Mouse (Mus musculus): ENCODE results near the gene Pdzd3. TPM values are rescaled to one million over a fixed set of nuclear protein-coding genes. Genes with fewer than 3 reads are reported as not detected.
"Not testable (repeated sequence)": the region's sequence is repeated elsewhere in the genome, so short reads cannot be mapped to it uniquely, and the experiment has no call there.

Pdzd3 gene
- under 1 TPM; 0.99 to 1.00 TPM for total RNA-seq (2021)
- long read RNA-seq, experiment 1, partial matches to known transcripts = 3 of 4 reads
- long read RNA-seq, experiment 1, other reads (novel, unspliced or antisense) = 1 of 4 reads
- long read RNA-seq, experiment 2, partial matches to known transcripts = 2 of 2 reads
- long read RNA-seq, experiment 2, other reads (novel, unspliced or antisense) = 0 of 2 reads

GRCm38 (mm10) chr9:44251314-44251713, at the start of gene Pdzd3:
TSS of gene Pdzd3 (minus strand) at chr9:44251471.
- no peak for DNase-seq

DNA sequence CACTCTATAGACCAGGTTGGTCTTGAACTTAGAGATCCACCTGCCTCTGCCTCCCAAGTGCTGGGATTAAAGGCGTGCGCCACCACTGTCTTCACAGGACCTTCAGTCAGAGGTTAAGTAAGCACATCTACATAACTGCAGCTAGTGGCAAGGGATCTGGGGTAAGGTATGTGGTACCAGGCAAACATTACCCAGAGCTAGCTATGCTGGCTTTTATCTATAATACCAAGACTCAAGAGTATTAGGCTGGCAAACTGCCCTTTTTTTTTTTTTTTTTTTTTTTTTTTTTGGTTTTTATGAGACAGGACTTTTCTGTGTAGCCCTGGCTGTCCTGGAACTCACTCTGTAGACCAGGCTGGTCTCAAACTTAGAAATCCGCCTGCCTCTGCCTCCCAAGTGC, 48.7 kb upstream of the Pdzd3 start:
- DNase-seq = not testable (repeated sequence)

GRCm38 (mm10) chr9:44292490-44292889, 41.2 kb upstream of the Pdzd3 start:
- no peak for DNase-seq

DNA sequence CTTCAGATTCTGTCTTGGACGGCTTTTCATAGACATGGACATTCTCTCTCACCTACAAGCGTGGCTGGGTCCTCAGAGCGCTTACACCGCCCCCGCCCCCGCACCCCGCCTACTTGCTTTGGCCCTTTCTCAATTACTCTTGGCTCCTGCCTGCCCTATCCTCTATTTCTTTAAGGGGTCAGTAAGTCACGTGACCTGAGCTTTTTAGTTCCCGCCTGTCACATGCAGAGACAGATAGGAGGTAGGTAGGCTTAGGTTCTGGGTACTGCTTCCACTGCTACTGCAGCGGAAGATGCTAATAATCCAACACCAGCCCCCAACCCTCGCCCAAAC, 37.7 kb upstream of the Pdzd3 start:
- DNase-seq = no peak

DNA sequence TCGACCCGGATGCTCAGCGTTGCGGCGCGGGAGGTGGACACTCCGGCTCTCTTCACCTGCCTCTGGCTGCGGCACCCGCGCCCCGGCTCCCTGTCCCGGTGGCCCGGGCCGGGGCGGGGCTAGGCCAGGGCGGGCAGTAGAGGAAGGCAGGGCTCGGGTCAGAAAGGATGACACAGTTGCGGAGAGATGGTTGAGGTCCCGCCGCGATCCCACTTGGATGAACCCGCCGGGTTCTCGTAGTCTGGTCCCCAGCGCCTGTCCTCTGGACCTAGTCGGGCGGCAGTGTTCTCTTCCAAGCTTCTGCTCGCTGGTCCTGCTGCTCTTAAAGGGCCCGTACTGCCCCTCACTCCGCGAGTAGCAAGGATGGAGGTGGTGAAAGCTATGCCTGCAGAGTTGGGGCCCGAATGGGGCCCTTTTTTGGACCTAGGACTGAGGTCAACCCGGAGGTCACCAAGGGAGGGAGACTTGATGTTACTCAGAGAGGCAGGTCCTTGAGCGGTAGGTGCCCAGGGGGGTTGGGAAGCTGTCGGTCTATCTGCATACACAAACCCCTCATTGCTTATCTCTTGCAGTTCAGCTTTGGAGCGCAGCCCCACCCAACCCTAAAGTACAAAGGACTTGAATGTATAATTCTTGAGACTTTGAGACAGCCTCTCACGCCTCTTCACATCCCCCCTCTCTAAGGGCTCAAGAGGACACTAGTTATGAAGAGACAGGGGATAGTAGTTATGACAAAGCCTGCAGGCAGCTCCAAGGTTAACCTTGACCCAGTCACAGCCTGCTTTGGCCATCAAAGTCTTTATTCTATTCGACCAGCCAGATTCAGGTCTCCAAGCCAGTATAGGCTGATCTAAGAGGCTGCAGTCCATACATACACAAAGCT, 37.0 kb upstream of the Pdzd3 start, which contains the start of gene Abcg4:
Abcg4 (minus strand) TSS at position 540 of the 883 bp plus-strand sequence.
- DNase-seq = no peak

DNA sequence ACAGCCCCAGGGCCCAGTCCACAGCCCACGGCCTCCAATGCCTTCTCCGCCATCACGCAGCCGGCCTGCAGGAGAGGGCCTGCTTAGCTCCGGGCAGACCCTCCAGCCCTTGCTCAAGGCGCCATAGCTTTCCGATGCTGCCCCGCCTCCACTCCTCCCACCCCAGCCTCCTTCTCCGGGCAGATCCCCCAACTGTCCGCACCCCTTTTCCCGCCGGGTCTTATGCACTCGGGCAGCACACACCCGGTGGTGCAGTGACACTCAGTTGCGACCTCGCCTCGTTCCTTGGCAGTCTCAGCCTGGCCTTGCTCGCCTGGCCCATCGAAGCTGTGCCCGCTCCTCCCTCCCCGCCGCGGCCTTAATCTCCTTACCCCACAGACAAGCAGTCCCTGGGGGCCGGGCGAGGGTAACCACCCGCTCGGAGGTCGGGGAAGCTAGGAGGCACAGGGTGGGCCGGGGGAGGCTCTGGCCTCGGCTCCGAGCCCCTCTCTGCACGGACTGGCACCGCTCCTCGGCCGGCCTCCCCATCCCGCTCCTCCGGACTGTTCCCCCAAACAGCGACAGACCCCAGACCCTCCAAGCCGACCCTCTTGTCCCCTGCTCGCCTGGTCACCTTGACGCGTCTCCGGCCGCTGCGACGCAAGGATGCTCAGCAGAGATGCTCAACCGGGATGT, 36.3 kb upstream of the Pdzd3 start:
- no peak for DNase-seq

DNA sequence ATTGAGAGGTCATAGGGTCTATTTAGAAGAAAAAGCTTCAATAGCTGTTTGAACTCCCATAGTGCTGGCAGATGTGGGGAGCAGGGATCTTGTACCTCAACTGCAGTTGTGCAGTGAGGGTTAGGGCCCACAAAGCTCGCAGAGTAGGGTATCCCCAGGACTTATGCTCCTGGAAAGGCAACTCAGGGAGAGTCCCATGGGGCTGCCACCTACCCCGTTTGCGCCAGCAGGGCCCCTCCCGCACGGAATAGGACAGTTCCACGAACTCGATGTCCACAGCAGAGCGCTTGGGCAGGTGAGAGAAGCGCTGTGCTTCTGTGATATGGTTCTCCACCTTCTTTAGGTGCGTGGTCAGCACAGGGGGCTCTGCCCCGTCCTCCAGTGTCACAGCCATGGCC, 35.7 kb upstream of the Pdzd3 start:
- DNase-seq = no peak

DNA sequence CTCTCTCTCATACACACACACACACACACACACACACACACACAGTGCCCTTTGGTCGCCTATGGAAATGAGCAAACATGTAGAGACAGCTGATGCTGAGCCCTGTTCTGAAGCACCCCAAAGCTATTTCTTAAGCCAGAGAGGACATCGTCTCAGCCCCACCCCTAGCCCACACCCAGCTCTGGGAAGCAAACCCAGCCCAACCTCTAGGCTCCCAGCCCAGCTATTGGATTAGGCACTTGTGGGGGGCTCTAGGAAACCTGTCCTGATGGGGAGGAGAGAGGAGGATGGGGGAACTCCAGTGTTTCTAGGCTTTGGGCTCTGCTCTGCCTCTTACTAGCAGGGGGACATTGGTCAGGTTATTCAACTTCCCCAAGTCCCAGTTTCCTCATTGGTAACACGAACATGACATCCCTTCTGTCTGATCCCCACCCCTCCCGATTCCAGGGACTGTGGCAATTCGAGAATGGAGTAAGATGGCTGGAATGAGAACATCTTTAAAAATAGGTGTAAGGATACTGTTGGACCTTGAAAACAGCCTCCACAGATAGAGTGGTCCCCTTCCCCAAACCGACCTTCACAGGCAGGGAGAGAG, 35.1 kb upstream of the Pdzd3 start:
- no peak for DNase-seq

DNA sequence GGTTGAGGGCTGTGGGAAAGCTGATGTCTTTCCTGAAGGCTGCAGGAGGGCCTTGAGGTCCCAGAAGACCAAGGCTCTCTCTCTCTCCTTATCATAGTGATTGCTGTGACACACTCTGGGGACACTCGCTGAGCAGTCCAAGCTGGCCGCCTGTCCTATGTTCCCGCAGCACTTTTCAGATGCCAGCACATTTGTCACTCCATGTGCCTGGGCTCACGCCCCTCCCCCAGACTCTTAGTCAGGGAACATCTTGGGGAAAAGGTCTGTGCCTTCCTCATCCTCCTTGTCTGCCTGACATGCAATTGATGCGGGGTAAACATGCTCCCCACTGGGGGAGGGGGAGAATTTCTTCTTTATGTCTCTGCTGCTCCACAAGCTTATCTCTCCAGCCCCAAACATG, 31.9 kb upstream of the Pdzd3 start:
- DNase-seq = no peak

DNA sequence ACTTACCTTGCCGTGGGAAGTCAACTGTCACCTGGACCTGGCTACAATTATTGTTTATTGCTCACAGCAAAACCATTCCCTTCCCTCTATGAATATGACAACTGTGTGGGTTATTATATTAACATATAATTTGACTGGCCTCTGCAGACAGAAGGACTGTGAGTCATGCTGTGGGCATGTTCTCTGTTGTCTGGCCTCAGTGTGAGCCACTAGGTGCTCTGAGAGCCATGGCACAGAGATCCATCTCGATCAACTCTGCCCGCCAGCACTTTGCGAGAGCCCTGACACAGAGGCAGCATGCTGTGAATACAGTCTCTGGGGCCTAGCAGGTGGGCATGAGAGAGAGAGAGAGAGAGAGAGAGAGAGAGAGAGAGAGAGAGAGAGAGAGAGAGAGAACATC, 18.7 kb upstream of the Pdzd3 start:
- DNase-seq = no peak

DNA sequence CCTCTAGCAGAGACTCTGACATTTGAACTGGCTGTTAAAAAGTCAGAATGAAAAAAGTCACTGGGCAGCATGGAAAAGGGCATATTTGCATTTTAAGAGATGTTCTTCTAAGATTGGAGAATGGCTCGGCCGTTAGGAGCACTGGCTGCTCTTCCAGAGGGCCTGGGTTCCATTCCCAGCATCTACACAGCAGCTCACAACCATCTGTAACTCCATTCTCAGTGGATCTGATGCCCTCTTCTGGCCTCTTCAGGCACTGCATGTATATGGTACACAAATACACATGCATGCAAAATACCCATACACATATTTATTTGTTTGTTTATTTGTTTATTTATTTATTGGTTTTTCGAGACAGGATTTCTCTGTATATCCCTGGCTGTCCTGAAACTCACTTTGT, 17.8 kb upstream of the Pdzd3 start:
- DNase-seq = no peak

DNA sequence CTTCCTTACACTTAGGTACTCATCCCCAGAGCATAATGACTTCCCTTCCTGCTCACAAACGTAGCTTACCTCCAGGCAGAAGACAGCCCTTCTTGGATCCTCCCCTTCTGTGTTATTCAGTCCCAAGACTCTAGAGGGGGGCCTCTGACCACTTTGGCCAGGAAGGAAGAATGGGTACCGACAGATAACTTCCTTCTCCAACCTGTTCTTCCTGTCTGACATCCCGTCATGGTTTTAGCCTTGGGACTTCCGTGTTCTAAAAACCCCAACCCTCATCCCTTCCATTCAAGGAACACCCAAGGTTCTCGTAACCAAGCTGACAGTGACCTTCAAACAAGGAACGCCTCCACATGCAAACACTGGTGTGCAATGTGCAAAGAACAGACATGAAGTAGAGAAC, 17.2 kb upstream of the Pdzd3 start, which contains the start of gene Nlrx1:
Nlrx1 (minus strand) TSS at position 168 of the 400 bp plus-strand sequence.
- DNase-seq = no peak

- DNase-seq = peak; percentile 91
These were observed 16.7 kb upstream of the Pdzd3 start for GRCm38 (mm10) chr9:44268027-44268360.

- no peak for DNase-seq
These were observed 16.2 kb upstream of the Pdzd3 start for GRCm38 (mm10) chr9:44267319-44268026.

DNA sequence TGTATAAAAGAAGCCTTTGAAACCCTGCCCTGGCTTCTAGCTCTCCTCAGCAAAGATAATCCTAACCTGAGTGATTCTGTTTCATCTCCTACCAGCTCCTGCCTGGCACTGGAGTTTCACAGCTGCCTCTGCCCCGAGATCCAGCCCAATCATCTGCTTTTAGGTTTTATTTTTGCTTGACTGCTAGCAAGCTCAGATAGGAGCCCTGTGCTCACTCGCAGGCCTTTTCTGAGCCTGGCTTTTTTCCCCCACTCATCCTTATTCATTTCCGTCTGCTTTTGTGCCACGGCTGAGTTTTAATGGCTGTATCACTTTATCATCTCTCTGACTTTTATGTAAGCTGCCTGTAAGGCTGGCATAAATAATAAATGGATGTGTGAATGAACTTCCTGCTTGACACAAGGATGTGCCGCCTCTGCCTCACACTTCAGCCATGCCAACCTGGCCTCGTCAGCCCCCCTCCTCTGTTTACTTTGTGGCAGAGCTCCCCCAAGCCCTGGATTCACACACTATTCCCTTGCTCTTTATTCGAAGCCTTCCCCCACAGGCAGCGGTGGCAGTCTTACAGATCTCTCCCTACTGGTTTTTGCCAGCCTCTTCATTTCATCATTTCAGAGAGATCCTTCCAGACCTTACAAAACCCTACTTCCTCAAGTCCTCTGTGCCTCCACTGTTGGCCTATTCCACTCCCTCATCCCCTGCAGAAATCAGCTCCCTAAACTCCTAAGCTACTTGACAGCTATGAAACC, 15.4 kb upstream of the Pdzd3 start:
- DNase-seq = no peak

DNA sequence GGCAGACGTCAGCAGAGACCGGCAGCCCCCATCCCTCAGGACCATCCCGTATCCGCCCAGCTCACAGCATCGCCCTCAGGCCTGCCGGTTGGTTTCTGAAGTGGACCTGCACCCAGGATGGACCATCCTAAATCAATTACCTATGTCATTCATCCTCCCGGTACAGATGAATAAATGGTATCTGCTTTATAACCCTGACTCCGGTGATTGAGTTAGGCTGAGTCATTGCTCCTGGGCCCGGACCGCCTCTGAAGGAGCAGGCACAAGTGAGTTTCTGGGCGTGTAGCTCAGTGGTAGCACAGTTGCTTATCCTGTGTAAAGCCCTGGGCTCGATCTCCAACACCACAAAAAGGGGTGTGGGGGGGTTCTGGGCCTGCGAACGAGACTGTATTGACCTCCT, 10.1 kb upstream of the Pdzd3 start:
- no peak for DNase-seq

- DNase-seq = no peak
These were observed 7.7 kb upstream of the Pdzd3 start for GRCm38 (mm10) chr9:44259014-44259413.

- no peak for DNase-seq
These were observed 4.9 kb upstream of the Pdzd3 start for GRCm38 (mm10) chr9:44256213-44256612.

DNA sequence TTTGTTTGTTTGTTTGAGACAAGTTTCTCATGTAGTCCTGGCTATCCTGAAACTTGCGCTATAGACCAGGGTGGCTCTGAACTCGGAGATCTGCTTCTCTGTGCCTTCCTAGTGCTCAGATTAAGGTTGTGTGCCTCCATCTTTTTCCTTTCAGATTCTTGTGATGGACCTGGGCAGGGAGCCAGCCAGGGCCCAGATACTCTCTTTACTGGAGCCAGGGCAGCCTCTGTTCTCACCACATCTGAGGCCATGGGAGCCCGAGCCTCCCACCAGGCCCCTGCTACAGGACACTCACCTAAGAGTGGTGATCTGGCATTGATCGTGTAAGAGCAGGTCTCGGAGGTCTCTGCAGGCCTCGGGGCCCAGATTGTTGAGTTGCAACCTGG, 3.9 kb upstream of the Pdzd3 start:
- DNase-seq = no peak

- no peak for DNase-seq
These were observed 3.4 kb upstream of the Pdzd3 start for GRCm38 (mm10) chr9:44254508-44255135.

GRCm38 (mm10) chr9:44253441-44253840, 2.2 kb upstream of the Pdzd3 start:
- DNase-seq = no peak

All from gastrocnemius, postnatal 25 days (tissue).